Mouse (Mus musculus) frontal cortex, postnatal 10 days (tissue): Measurements from ENCODE around the gene Ank2.

ENCODE experiments used
- DNase-seq, 2 experiments: peaks; one replicate each; pipeline ENCODE4 v3.0.0; 2022; ENCODE audit warnings: low spot score in 2 of 2, mixed read lengths in 1 of 2

Gene Ank2

DNA sequence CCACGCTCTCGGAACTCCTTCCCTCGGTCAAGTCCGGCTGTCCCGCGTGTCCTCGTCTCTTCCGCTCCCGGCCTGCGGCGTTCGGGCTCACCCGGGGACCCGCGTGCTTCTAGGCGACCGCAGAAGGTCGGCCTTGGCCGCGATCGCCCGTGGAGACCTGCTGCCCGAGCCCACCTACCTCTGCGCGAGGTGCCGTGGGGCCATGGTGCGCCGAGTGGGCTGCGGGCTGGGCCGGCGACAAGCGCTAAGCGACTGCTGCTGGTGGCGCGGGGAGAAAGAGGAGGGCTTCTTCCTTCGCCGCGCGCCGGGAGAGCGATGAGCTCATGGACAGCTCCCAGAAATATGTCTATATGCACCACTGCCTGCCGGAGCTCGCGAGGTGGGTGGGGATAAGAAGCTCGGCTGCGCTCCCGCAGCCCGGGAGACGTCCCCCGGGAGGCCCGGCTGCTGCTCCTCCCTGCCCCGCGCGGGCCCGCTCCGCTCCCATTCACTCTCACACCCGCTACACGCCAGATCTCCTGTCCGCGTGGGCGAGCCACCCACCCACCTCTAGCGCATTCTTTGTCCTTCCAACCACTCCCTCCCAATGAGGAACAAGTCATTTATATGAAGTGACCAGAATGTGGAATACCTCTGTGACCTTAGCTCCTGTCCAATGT lies at the start of gene Ank2:
Gene Ank2 (minus strand): TSS at position 609 of the 659 bp plus-strand sequence.
- peak; percentile 57 to 64 for DNase-seq

DNA sequence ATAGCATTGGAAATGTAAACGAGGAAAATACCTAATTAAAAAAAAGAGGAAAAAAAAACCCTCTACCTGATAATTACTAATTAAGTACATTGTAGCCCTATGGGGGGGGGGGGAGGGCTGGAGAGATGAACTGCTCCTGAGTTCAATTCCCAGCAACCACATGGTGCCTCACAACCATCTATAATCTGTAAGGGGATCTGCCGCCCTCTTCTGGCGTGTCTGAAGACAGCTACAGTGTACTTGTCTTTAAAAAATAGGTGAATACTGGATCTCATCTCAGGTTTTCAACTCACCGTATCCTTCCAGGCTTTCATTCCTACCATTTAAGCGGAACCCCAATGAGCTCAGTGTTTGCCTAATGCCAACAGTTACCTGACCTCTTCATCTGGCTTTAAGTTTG lies 48.7 kb upstream of the Ank2 start:
- no peak for DNase-seq

- no peak for DNase-seq
These were observed 45.5 kb upstream of the Ank2 start for GRCm38 (mm10) chr3:127544610-127545121.

DNA sequence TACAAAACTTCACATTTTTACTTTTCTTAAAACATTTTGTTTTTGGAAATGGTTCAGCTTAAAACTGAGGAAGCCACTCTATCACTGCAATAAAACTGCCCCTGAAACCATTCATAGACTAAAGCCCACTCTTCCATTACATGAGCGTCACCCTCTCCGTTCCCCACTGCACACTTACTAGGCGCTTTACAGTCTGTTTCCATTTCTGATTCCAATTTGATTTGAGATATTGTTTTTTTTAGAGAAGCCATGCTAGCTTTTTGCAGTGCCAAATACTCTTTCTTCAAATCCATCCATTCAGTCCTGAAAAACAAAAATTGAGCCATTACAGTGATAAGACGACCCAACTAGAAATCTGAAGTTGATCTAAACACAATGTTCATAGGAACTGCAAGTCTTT lies 44.8 kb upstream of the Ank2 start:
- no peak for DNase-seq

DNA sequence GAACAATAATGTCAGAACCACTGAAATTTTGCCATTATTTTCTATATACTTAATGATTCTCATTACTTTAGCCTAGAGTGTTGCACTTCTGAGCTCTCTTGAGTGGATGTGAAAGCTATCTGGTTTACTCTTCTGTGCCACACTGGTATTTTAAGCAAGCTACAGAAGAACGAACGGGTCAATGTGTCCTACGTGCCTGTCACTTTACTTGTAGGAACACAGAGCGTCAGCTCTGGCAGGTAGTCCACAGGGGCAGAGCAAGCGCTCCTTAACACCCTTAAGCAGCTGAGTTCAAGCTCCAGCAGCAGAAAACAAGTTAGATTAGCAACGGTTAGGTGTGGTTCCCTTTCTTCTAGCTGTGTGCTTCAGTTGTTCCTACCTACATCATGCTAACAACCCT lies 40.0 kb upstream of the Ank2 start:
- no peak for DNase-seq

GRCm38 (mm10) chr3:127530293-127530692 lies 31.1 kb upstream of the Ank2 start:
- DNase-seq: no peak

GRCm38 (mm10) chr3:127529824-127530223 lies 30.7 kb upstream of the Ank2 start:
- no peak for DNase-seq

- no peak for DNase-seq
These were observed 30.1 kb upstream of the Ank2 start for GRCm38 (mm10) chr3:127529210-127529609.

DNA sequence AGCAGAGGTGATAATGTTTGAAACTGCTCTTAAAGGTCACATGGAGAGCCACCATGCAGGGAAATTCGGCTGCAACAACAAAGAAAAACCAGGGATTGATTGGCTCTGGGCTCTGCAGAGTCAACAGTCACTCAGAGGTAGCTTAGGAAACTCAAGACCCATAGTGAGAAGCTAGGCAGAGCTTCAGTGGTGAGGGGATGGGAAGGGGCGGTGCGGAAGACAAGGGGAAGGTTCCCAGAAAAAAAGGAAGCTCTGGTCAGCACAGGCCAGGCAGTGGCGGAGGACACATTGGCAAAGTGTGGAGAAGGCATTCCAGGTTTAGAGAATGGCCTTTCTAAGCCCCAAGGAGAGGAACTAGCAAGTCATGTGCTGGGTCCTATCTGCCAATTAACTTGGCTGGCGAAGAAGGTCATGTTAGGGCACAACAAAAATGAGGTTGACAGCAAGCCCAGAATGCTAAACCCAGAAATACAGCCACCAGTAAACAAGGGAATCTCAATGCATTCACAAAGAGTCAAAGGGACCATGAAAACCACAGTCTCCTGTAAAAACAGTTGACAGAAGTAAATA lies 28.4 kb upstream of the Ank2 start:
- DNase-seq: peak in 1 of 2 experiments; percentile 11

GRCm38 (mm10) chr3:127525188-127525819 lies 26.2 kb upstream of the Ank2 start:
- DNase-seq: no peak

DNA sequence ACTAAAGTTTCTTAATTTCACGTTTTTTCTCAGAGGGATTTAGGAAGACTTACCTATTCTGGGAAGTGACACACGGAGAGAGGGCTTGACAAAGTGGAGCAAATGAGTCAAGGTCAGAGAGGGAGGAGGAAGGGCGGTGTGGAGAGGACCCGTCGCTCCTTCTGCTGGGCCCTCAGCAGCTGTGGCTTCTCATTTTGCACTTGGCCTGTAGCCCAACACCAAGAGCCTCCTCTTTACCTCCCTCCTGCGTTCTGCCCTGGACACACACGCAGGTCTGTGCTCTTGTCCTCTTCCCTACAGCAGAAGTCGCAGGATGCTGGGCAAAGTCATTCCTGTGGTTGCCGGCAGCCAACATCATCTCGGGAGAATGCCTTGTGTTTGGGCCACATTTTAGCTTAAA lies 22.0 kb upstream of the Ank2 start:
- DNase-seq: no peak

GRCm38 (mm10) chr3:127520300-127520699 lies 21.1 kb upstream of the Ank2 start:
- no peak for DNase-seq

DNA sequence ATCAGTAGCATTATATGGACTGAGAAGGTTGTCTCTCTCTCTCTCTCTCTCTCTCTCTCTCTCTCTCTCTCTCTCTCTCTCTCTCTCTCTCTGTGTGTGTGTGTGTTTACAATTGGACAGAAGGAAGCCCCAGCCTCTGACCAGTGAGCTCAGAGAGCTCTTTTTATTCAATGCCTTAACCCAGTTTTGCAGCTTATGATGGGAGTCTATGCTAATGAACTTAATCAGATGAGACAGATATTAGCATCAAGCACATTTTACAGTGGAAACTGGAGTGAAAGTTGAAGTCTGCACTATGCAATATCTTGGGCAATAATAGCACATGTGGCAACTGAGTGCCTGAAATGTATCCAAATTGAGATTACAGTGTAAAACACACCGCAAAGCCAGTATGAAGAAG lies 16.1 kb upstream of the Ank2 start:
- no peak for DNase-seq

DNA sequence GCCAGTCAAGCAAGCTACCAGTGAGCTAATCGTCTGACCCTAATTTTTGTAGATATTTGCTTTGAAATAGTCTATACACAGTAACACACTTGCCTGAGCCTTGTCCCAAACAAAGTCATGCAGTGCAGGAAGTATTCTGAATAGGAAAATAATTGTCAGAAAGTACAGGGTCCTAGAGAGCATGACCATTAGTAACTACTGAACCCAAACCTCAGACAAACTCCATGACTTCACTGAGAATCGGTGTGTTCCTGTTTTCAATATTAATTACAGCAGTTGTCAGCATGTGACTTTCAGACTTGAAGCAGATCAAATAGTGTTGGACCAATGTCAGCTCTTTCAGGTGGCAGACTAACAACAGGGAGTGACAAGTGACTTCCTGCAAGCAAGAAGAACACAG lies 14.5 kb upstream of the Ank2 start:
- DNase-seq: no peak

DNA sequence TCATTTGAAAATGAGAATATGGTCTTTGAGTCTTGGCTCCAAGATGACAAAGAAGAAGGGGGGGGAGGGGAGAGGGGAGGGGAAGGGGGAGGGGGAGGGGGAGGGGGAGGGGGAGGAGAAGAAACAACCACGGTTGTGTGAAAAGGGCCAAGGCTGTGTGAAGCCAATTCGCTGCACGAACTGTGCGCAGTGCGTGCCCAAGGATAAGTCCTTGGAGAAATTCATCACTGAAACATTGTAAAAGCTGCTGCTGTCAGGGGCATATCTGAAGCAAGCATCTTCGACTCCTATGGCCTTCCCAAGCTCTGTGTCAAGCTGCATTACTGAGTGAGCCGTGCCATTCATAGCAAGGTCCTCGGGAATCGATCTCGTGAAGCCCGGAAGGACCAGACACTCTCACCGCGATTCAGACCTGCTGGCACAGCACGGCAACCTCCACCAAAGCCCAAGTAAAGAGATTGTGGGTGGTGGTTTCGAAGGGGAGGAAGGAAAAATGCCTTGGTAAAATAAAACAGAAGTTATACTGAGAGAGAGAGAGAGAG lies 13.7 kb upstream of the Ank2 start:
- DNase-seq: no peak

DNA sequence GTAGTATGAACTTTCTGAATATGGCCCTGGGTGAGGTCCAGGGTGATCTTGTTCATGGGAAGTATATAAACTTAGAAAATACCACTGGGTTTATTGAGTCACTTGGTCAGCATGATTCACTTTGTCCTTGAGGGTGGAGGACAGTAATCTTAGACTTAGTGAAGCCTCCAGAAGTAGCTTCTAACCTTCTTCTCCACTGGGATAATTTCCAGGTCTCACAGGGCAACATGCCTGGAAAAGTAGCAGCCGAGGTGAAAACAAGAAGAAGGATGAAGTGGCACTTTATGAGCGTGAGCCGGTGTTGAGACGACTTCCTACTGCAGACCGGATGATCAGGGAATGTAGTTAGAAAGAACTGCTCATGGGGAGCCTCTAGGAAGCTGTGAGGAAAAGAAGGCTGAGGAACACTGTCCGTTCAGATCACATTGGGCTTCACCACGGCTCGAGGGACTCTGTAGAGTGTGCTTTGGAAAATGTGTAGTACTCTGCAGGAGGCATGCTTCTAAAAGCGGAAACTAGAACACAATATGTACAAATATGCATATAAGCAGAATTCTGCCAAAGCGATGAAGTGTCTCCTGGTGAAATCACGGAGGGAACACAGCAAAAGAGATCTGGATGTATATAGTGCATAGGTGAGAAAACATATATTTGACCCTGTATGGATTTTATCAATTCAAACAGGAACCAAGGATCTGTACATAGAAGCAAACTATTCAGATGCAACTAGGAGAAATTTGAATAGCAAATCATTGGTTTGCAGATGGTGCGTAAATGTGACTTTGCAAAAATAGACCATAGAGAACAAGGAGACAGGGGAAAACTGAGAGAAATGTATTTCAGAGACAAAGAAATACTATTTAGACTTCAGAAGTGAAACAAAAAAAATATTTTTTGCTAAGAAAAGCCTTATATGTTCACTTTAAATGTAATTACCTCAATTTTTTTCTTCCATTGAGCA lies 12.9 kb upstream of the Ank2 start:
- no peak for DNase-seq

- DNase-seq: no peak
These were observed 9.0 kb upstream of the Ank2 start for GRCm38 (mm10) chr3:127507878-127508783.

DNA sequence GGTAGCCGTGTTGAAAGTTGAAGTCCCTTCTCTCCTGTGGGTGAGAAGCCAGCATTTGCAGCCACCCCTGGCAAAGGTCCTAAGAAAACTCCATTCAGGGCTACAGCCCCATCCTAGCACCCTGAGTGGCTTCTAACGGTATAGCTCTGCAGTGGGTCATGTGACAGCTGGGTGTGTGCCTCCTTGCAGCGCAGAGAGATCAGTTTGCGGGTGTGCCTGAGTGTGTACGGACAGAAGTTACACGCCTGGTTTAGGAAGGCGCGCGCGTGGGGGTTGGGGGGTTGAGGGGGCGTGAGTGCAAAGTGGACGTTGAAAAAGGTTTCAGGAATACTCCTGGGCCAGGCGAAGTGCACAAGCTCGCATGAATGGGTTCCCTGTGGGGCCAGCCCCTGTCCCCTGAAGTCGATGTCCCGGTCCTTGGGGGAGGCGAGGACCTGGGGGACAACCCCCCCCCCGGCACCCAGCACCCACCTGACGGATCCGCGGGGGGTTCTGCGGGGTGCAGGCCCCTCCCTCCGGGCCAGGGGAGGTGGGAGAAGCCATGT lies 881 bp downstream of the Ank2 start:
- DNase-seq: peak; percentile 14 to 22

DNA sequence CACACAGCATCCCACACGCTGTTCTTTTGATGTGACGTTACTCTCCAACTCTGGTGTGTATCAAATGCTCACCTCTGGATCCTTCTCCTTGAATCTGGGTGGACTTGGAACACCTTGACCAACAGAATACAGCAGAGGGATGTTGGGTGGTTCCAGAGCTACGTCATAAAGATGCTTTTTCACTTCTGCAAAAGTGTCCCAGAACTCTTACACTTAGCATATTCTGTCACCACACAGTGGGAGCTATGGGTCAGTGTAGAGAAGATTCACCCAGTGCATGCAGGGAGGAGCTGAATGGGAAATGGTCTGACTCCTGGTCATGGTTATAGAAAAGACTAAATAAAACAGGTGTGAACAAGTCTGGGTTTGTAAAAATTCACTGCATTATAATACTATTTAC lies 6.5 kb downstream of the Ank2 start:
- DNase-seq: no peak

GRCm38 (mm10) chr3:127487302-127487701 lies 11.8 kb downstream of the Ank2 start:
- DNase-seq: no peak
